Mouse (Mus musculus): ENCODE results near the gene Adh1. TPM values are rescaled to one million over a fixed set of nuclear protein-coding genes. Genes with fewer than 3 reads are reported as not detected.
A peak's percentile ranks its signal among the peaks of the same experiment; 100 is the strongest.

Gene Adh1
- polyA plus RNA-seq, 1 experiment from 2014 or later, result 160 TPM

- Histone ChIP-seq H3K4me1 (replicated peaks; ENCODE audit: insufficient read depth, low read length) (peaks cover 18% of the 10 kb centered on the region), H3K27me3 (ENCODE audit: insufficient read depth, low read length) (no peaks in the 10 kb centered on the region), H3K4me3 (replicated peaks; ENCODE audit: low read depth, low read length) (no peak overlapping the region), H3K9ac (ENCODE audit: low read depth, low read length) (no peak overlapping the region), H3K27ac (no peak overlapping the region), H3K36me3 (ENCODE audit: insufficient read depth, low read length) (no peaks in the 10 kb centered on the region), H3K4me2 (ENCODE audit: low read length) (no peak overlapping the region), H3K9me3 (replicated peaks; ENCODE audit: low read length) (no peaks in the 10 kb centered on the region)
- ATAC-seq (replicated peaks; ENCODE audit: low FRiP score, low read depth) (no peak), DNase-seq (ENCODE audit: low spot score) (peak; percentile 76)
- peak; percentile 76 for TF ChIP-seq CTCF (IDR thresholded peaks at IDR 0.05; ENCODE audit: low read depth)
- WGBS, result 65% methylated on average over 3 of the region's 3 CpGs
Observed at GRCm38 (mm10) chr3:138240411-138240810, 20.4 kb upstream of the Adh1 start.

DNA sequence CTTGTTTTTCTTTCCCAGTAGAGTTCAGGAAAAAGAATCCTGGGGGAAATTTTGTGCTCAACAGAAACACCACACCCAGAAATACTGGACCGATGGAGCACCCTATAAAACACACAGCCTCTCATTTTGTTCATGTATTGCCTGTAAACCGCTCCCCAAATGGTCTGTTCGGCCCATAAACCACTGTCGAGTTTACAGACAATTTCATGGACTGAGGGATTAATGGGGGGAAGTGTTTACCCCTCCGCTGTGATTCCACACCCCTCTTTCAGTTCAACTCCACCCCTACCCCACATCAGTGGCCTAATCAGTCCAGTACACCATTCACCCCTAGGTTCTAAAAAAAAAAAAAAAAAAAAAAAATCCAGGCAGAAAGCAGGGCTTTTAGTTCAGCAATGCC, 19.8 kb upstream of the Adh1 start:
- 0 out of 2 replicates have a peak, but pooled peaks have one; percentile 27 for ATAC-seq (replicated peaks; ENCODE audit: low FRiP score, low read depth)
- no peaks in the 10 kb centered on the region for H3K27me3 ChIP-seq (ENCODE audit: insufficient read depth, low read length)
- H3K9me3 ChIP-seq (replicated peaks; ENCODE audit: low read length), result no peaks in the 10 kb centered on the region
- H3K4me2 ChIP-seq (ENCODE audit: low read length), result no peak overlapping the region
- no peak overlapping the region; the same call in 1 of the 2 replicates for H3K27ac ChIP-seq
- no peak overlapping the region for H3K4me3 ChIP-seq (replicated peaks; ENCODE audit: low read depth, low read length)
- peak; percentile 58 for DNase-seq (ENCODE audit: low spot score)
- WGBS, result 29% methylated on average over 5 of the region's 5 CpGs
- TF ChIP-seq CTCF (IDR thresholded peaks at IDR 0.05; ENCODE audit: low read depth), result no peak
- no peaks in the 10 kb centered on the region for H3K36me3 ChIP-seq (ENCODE audit: insufficient read depth, low read length)
- H3K9ac ChIP-seq (ENCODE audit: low read depth, low read length), result no peak overlapping the region
- H3K4me1 ChIP-seq (replicated peaks; ENCODE audit: insufficient read depth, low read length), result peaks cover 18% of the 10 kb centered on the region

DNA sequence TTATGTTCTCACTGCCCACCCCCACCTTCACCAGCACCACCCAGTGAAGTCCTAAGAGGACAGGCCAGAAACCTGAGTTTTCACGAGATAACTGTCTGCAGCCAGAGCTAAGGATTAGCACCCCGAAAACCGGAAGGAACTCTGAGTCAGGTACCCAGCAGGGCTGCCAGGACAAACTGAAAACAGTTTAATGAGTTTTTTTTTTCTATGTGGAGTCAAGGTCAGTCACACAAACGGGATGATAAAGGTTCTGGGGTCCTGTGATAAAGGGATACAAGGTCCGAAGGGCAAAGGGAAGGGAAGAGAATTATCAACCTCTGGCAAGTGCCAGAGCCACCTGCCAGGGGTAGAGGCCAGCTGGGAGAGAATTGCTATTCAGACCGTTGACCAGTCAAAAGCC, 19.4 kb upstream of the Adh1 start:
- Histone ChIP-seq H3K4me1 (replicated peaks; ENCODE audit: insufficient read depth, low read length) (peaks cover 18% of the 10 kb centered on the region), H3K27ac (no peak overlapping the region), H3K27me3 (ENCODE audit: insufficient read depth, low read length) (no peaks in the 10 kb centered on the region), H3K4me3 (replicated peaks; ENCODE audit: low read depth, low read length) (no peak overlapping the region), H3K9ac (ENCODE audit: low read depth, low read length) (no peak overlapping the region), H3K36me3 (ENCODE audit: insufficient read depth, low read length) (no peaks in the 10 kb centered on the region), H3K4me2 (ENCODE audit: low read length) (no peak overlapping the region), H3K9me3 (replicated peaks; ENCODE audit: low read length) (no peaks in the 10 kb centered on the region)
- 34% methylated on average over 6 of the region's 6 CpGs for WGBS
- DNase-seq (ENCODE audit: low spot score) (no peak), ATAC-seq (replicated peaks; ENCODE audit: low FRiP score, low read depth) (no peak)
- TF ChIP-seq CTCF (IDR thresholded peaks at IDR 0.05; ENCODE audit: low read depth), result no peak

DNA sequence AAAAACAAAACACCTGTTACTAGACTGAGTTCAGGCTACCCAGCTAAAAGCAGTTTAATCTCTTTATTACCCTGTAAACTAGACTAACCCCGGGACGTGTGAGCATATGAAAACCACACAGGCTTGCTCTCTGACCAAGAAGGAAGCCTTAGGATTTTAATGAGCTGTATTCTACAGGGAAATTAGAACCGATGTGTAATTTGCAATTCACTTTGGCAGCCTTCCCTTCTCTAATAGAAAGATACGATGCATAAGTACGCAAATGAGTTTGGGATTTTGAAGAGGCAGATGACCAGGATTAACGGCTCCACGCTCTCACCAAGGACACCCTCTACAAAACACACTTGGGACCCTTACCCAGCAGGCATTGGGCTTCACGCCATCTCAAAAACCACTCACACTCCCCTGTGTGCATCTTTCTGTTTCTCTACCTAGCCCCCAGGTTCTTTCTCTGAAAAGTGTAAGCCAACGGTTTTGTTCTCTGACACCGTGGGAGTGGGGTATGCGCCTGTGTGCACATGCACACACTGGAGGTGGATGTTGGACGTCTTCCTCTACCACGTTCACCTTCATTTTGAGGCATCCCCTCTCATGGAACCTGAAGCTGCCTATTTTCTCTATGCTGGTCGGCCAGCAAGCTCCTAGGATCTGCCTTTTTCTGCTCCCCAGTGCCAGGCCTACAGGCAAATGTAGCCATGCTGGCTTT, 18.6 kb upstream of the Adh1 start:
- DNase-seq (ENCODE audit: low spot score) (no peak), ATAC-seq (replicated peaks; ENCODE audit: low FRiP score, low read depth) (no peak)
- 70% methylated on average over 14 of the region's 14 CpGs for WGBS
- Histone ChIP-seq H3K27ac (peak overlapping the region; percentile 77), H3K36me3 (ENCODE audit: insufficient read depth, low read length) (no peaks in the 10 kb centered on the region), H3K27me3 (ENCODE audit: insufficient read depth, low read length) (no peaks in the 10 kb centered on the region), H3K9ac (ENCODE audit: low read depth, low read length) (no peak overlapping the region), H3K9me3 (replicated peaks; ENCODE audit: low read length) (no peaks in the 10 kb centered on the region), H3K4me1 (replicated peaks; ENCODE audit: insufficient read depth, low read length) (peaks cover 21% of the 10 kb centered on the region), H3K4me3 (replicated peaks; ENCODE audit: low read depth, low read length) (no peak overlapping the region), H3K4me2 (ENCODE audit: low read length) (no peak overlapping the region)
- TF ChIP-seq CTCF (IDR thresholded peaks at IDR 0.05; ENCODE audit: low read depth), result no peak

DNA sequence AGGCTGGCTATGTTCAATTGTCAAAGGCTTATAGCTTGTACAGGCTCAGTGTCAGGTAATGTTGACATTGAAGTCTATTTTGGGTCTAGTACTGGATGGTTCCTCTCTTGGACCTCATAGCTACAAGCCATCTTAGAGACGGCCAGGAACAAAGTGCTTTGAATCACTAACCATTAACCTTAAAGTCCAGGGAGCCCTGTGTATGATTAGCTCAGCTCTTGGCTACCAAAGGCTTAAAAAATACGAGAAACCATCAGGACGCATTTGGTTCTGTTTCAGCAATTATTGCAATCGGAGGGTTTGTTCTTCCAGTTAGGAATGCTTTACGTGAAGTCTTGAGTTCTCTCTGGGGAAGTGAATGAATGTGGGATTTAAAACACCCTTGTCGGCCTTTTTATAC, 17.9 kb upstream of the Adh1 start:
- ATAC-seq (replicated peaks; ENCODE audit: low FRiP score, low read depth) (0 out of 2 replicates have a peak, but pooled peaks have one; percentile 61), DNase-seq (ENCODE audit: low spot score) (no peak)
- Histone ChIP-seq H3K27ac (peak overlapping the region; percentile 77), H3K36me3 (ENCODE audit: insufficient read depth, low read length) (no peaks in the 10 kb centered on the region), H3K9me3 (replicated peaks; ENCODE audit: low read length) (no peaks in the 10 kb centered on the region), H3K27me3 (ENCODE audit: insufficient read depth, low read length) (no peaks in the 10 kb centered on the region), H3K9ac (ENCODE audit: low read depth, low read length) (no peak overlapping the region), H3K4me2 (ENCODE audit: low read length) (no peak overlapping the region), H3K4me1 (replicated peaks; ENCODE audit: insufficient read depth, low read length) (peaks cover 29% of the 10 kb centered on the region), H3K4me3 (replicated peaks; ENCODE audit: low read depth, low read length) (no peak overlapping the region)
- 48% methylated on average over 6 of the region's 6 CpGs for WGBS
- no peak for TF ChIP-seq CTCF (IDR thresholded peaks at IDR 0.05; ENCODE audit: low read depth)

DNA sequence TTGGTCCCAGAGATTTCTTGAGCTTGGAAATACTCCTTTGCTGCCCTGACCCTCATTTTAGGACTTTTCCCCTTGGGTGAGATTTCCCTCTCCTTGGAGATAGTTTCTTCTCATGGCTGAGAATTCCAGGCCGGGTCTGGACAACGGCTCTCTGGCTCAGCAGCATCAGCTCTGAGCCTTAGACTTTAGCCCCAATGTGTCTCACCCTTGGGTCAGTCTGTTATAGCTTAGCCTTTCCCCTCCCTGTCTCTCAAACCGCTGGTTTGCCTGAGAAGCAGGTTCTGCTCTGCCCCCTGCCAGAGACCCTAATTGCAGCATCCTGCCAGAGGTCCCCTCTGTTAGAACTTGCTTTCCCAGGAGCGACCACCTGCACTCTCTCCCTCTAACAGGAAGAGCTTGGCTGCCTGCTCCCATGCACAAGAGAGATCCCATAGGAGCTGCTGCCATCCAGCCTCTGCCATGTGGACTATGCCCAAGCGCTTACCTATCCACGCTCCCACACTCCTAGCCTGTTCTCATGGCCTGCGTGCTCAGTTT, 16.4 kb upstream of the Adh1 start:
- H3K9me3 ChIP-seq (replicated peaks; ENCODE audit: low read length), result no peaks in the 10 kb centered on the region
- WGBS, result 73% methylated on average over 7 of the region's 7 CpGs
- H3K27ac ChIP-seq, result peak overlapping the region; percentile 77; the same call in 1 of the 2 replicates
- no peaks in the 10 kb centered on the region for H3K27me3 ChIP-seq (ENCODE audit: insufficient read depth, low read length)
- H3K36me3 ChIP-seq (ENCODE audit: insufficient read depth, low read length), result no peaks in the 10 kb centered on the region
- TF ChIP-seq CTCF (IDR thresholded peaks at IDR 0.05; ENCODE audit: low read depth), result no peak
- no peak overlapping the region for H3K9ac ChIP-seq (ENCODE audit: low read depth, low read length)
- peaks cover 29% of the 10 kb centered on the region for H3K4me1 ChIP-seq (replicated peaks; ENCODE audit: insufficient read depth, low read length)
- no peak for ATAC-seq (replicated peaks; ENCODE audit: low FRiP score, low read depth)
- DNase-seq (ENCODE audit: low spot score), result no peak
- no peak overlapping the region for H3K4me3 ChIP-seq (replicated peaks; ENCODE audit: low read depth, low read length)
- no peak overlapping the region for H3K4me2 ChIP-seq (ENCODE audit: low read length)

Measured in kidney, postnatal 0 days (tissue).